Mouse (Mus musculus): ENCODE results near the gene Fmod.

- TF ChIP-seq CTCF (IDR thresholded peaks at IDR 0.05; ENCODE audit: insufficient read depth, low read depth, low read length) (no peak), POLR2A (IDR thresholded peaks at IDR 0.05; ENCODE audit: insufficient read depth, low read depth, low read length) (no peak)
Measured at GRCm38 (mm10) chr1:134049542-134049941, 12.5 kb downstream of the Fmod start.

Data from olfactory bulb, adult 2 months (tissue).